Mouse (Mus musculus): ENCODE measurements at regions not wholly inside any gene's neighbourhood (a gene's known extent, or its start where the extent isn't known, plus 50 kb on each side); places are given as distances from the start of the nearest gene placed in this dataset.

DNA sequence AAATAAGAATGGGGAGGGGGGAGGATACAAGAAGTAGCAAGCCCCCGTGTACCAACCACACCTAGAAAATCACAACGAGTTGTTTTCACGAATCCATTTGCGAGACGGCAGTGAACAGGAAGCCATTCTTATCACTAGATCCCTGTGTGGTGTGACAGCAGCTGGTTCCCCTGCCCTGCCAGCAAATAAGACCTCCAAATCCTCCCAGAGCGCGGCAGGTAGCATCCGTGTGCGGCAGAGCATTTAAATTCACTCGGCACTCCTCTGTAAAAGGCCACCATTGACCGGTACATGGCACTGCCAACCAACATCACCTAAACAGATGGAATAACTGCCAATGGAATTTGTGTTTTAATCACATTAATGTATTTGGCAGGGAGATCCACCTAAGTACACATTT is 77.9 kb upstream of the Pmfbp1 start:
- DNase-seq: no peak

DNA sequence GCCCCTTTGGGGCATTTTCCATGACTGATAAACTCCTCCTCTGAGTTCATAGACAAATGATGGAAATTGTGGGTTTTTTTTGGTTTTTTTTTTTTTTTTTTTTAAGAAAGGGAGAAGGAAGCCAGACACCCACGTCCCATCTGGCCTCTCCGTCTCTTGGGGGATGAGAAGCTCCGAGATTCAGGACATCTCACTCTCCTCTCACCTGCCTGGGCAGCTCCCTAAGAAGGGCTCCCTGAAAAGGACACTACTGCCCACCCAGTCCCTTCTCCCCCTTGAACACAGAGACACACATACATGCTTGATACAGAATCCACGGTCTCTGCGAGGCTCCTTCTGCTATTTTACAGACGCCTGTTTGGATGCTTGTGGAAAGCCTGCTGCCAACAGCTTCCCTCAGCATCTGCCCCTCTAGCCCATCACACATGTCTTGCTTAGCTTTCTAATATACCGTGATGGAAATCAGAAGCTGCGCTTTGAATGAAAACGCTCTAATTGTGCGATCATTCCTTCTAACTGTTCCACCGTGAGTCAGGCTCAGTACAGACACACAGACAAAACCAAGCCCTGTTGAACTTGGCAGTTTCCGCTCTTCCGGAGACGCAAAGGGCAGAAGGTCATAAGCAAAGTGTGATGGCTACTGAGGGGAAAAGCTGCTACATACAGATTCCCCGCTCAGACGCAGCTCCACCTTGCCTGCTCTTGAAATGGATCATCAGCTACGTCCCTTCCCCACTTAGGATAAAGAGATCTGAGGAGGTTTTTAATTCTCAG is 77.3 kb upstream of the Pmfbp1 start:
- DNase-seq: no peak

DNA sequence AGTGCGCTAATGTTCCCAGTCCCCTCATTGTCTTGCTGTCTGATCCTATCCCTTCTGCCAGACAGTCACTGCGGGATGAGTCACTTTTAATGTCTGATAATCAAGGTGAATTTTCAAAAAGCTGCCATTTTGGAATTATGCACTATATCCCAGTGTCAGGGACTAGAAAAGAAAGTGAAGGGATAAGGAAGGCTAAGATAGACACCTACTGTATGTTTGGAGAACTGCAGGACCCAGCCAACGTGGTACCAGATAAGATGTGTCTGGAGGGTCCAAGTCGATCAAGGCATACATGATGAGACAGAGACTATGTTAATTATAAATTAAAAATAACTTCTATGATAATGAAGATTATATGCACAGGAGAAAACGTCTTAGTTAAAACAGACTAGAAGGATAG is 76.6 kb upstream of the Pmfbp1 start:
- no peak for DNase-seq

DNA sequence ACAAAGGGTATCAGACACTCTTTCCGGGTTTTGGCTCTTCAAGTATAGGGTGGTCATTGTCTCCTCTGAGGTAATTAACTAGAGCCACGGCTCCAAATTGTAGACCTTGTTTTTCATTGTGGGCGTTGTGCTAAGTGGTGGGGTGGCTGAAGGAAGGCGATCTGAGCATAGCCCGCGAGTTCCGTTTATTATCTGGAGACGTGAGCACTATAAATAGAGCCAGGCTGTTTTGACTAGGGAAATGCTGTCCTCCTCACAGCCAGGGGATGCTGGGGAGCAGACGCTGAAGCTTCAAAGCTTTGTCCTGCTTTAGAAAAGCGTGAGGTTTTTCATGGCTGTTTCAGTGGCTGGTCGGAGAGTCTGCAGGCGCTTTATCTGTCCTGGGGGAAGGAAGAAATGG is 75.9 kb upstream of the Pmfbp1 start:
- no peak for DNase-seq

DNA sequence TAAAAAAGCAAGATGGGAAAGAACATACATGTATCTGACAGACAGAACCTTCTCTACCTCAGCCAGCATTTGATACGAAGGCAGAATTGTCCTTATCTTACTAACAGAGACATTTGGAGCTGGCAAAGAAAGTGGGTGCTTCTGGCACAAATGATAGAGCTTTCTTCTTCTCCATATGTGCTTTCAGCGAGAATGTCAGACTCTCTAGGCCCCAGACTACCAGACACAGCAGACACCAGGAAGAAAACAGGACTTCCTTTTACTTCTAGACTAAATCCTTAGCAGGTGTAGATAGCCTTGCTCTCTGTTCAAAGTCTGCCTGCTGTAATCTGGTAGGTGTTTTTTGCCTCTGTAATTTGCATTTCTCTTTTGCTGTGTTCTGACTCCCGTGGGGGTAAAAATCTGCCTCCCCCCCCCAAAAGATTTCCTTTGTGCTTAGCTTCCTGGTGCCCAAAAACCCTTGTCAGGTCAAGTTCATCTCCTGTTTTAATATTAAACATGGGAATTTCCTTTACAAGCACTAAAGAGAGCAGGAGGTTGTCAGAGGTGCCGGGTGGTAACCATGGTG is 74.7 kb upstream of the Pmfbp1 start:
- no peak for DNase-seq

DNA sequence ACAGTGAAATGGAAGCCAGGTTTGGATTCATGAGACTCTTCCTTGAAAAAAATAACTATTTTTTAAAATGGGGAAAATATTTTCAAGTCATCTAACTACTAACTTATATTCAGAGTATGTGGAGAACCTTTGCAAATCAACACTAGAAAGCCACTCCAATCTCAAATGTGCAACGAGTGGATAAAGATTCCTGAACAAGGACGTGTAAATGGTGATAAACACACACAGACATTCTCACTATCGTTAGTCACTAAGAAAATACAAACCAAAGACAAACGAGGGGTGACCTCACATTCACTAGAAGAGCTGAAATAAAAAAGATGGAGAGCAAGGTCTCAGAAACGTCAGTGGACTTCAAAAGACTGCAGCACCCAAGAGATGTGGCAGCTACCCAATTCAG is 69.8 kb upstream of the Pmfbp1 start:
- DNase-seq: no peak

DNA sequence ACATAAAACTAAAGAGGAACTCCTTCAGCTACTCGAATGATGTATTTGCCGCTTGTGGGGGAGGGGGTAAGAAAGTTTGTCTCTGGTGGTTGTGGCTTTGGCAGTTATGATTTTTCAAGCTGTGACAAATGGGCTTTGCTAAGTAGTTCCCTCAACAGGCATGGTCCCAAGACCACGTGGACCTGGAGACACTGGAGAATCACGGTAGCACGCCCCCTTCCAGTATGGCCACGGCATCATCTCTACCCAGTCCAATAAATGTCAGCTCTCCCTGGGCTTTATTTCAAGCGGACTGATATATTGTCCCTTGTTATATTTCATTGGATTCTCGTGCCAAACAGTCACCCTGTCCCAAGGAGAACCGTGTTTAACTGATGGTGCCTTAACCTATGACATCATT is 65.3 kb upstream of the Pmfbp1 start:
- no peak for DNase-seq

DNA sequence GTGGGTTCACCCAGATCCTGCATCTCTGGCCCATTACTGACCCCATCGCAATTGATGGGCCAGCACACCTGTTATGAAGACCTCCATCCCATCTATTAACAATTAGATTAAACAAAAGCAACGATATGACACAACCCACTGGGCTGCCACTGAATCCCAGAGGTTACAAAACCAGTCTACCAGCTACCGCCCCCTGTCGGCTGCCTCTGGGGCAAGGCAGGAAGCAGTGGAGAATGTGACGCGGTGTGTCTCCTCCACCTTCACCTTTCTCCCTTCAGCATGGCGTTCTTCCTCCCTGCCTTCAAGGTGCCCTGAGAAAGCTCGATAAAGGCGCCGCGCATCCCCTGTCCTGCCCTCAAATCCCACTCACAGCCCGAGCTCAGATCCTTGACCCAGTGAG is 59.3 kb upstream of the Pmfbp1 start:
- no peak for DNase-seq

DNA sequence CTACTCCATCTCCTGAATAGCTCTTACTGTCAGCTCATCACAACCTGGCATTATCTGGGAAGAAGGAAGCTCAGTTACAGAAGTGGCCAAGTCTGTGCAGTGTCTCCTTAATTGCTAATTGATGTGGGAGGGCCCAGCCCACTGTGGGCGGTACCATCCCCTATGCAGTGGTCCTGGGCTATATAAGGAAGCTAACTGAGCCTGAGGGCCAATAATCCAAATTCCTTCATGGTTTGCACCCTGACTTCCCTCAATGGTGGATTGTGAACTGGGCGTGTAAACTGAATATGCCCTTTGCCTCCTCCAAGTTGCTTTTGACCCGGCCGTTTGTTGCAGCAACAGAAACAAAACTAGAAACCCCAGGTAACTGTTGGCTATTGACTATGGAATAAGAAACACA is 57.8 kb upstream of the Pmfbp1 start:
- DNase-seq: no peak

DNA sequence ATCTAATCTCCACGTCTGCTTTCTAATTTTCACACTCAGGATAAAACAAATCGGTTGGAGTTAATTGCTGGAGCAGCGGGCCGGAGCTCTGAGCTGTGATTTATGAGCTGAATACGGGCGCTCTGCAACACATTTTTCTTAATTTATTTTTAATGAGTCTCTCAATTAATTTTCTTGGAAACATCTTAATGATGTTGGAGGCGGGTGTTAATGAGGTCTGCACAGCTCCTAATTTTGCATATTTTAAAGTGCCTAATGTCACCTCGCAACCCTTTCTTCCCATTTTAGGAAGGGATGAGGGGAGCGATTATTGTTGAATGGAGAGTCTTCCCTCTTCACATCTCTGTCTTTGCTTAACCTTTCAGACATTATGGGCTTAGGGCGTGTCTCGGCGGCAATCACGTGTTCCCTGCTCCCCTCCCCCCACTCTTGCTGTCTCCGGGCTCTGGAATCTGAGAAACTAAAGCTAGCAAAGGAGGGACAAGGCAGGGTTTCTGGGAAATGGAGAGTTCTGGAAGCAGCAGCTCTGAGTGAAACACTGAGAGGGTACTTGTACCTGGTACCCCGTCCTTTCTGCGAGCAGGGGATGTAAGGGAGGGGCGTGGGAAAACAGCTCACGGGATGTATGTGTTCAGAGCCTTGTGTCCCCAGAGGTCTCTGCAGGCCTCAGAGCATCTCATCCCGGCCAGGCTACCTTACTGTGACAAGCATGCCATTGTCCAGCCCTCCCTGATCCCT is 56.8 kb upstream of the Pmfbp1 start:
- DNase-seq: no peak

DNA sequence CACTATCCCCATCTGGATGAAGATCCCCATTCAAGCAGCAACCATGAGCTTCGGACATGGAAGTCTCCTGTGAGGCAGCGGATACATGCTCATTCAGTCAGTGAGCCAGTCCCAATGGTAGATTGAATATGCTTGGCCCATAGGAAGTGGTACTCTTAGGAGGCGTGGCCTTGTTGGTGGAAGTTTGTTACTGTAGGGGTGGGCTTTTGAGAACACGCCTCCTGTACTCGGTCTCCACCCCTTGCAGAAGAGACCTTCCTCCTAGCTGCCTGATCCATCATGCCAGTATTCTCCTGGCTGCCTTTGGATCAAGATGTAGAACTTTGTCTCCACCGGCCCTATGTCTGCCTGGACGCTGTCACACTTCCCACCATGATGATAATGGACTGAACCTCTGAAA is 55.3 kb upstream of the Pmfbp1 start:
- DNase-seq: no peak

Small RNAs in the stretch of these regions (microRNA-seq; reads per million reads assigned to microRNA genes)
- gene Gm23163 (ENCODE audit: borderline replicate concordance in 2 of 2): 0 reads per million in 2 experiments

All from gastrocnemius, postnatal 25 days (tissue).